Mouse (Mus musculus): Measurements from ENCODE around the gene Pdpk1. TPM values are rescaled to one million over a fixed set of nuclear protein-coding genes. Genes with fewer than 3 reads are reported as not detected.

The Pdpk1 gene
- polyA plus RNA-seq (2017; shearing (Covaris generic)): 58.9 TPM

GRCm38 (mm10) chr17:24150824-24151223 lies at the start of gene Pdpk1:
TSS of gene Pdpk1 (minus strand) at chr17:24150924.

GRCm38 (mm10) chr17:24169317-24170065 lies 18.8 kb upstream of the Pdpk1 start, which contains the start of gene Atp6v0c:
TSS of gene Atp6v0c (minus strand) at chr17:24169702.

GRCm38 (mm10) chr17:24163176-24163962 lies 12.6 kb upstream of the Pdpk1 start, which contains the start of gene Amdhd2:
TSS of gene Amdhd2 (minus strand) at chr17:24163766.

GRCm38 (mm10) chr17:24072919-24073696 lies 77.6 kb downstream of the Pdpk1 start, which contains the start of gene Kctd5:
TSS of gene Kctd5 (minus strand) at chr17:24073485.

GRCm38 (mm10) chr17:24037844-24038243 lies 112.9 kb downstream of the Pdpk1 start, which contains the start of gene Prss27:
TSS of gene Prss27 (plus strand) at chr17:24038144.

Other genes starting within 250 kb of the Pdpk1 start
- gene Dcpp3, start 233.5 kb downstream of the Pdpk1 start, polyA plus RNA-seq (2017; shearing (Covaris generic)): not detected
- not detected for gene Sbp, start 209.3 kb downstream of the Pdpk1 start, polyA plus RNA-seq (2017; shearing (Covaris generic))
- gene Sbpl, start 195.7 kb downstream of the Pdpk1 start, polyA plus RNA-seq (2017; shearing (Covaris generic)): not detected
- gene Prss30, start 170.4 kb downstream of the Pdpk1 start, polyA plus RNA-seq (2017; shearing (Covaris generic)): 5.7 TPM
- gene Prss22, start 152.8 kb downstream of the Pdpk1 start, polyA plus RNA-seq (2017; shearing (Covaris generic)): not detected
- gene Prss27, start 112.8 kb downstream of the Pdpk1 start, polyA plus RNA-seq (2017; shearing (Covaris generic)): 0.30 TPM
- gene Kctd5, start 77.4 kb downstream of the Pdpk1 start, polyA plus RNA-seq (2017; shearing (Covaris generic)): 27.7 TPM
- 17.6 TPM for gene Amdhd2, start 12.8 kb upstream of the Pdpk1 start, polyA plus RNA-seq (2017; shearing (Covaris generic))
- gene Atp6v0c, start 18.8 kb upstream of the Pdpk1 start, polyA plus RNA-seq (2017; shearing (Covaris generic)): 400 TPM
- gene Tbc1d24, start 54.6 kb upstream of the Pdpk1 start, polyA plus RNA-seq (2017; shearing (Covaris generic)): 1.1 TPM
- 0.61 TPM for gene Ntn3, start 58.6 kb upstream of the Pdpk1 start, polyA plus RNA-seq (2017; shearing (Covaris generic))
- gene Tedc2, start 69.9 kb upstream of the Pdpk1 start, polyA plus RNA-seq (2017; shearing (Covaris generic)): 3.1 TPM
- 1.4 TPM for gene Ccnf, start 100.6 kb upstream of the Pdpk1 start, polyA plus RNA-seq (2017; shearing (Covaris generic))
- gene Abca17, start 200.1 kb upstream of the Pdpk1 start, polyA plus RNA-seq (2017; shearing (Covaris generic)): 0.46 TPM
- 18.0 TPM for gene Abca3, start 201.0 kb upstream of the Pdpk1 start, polyA plus RNA-seq (2017; shearing (Covaris generic))

Measured in effector memory CD4-positive, alpha-beta T cell, adult 7 months (primary cell).